Mouse (Mus musculus): Measurements from ENCODE around the gene Ifitm10.

DNA sequence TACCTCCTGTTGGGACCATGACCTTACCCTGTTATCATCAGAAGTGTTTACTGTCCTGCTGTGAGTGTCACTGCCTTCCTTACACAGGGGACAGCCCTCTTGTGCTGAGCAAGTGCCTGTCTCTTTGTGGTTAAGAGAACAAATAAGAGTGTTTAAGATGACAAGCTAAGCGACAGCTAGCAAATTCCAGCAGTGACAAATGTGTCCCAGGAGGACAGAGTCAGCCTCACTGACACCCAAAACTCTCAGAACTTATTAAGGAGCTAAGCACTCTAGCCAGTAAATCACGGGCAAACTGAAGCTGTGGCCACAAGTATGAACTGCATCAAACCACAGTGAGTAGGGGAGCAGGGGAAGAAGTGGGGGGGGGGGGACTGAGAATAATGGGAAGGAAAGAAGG is 52.6 kb downstream of the Ifitm10 start:
- no peak for TF ChIP-seq CTCF (IDR thresholded peaks at IDR 0.05; ENCODE audit: low read depth, low read length)
- no peak for TF ChIP-seq POLR2A (IDR thresholded peaks at IDR 0.05; ENCODE audit: borderline replicate concordance, low read depth, low read length)
